Mouse (Mus musculus) bone marrow macrophage, adult 2 months (primary cell): ENCODE results near the gene Igfbp2.

ENCODE experiments used
- CTCF ChIP-seq: IDR thresholded peaks from 2 replicates; pipeline ENCODE4 v1.5.1; 2012; ENCODE audit warnings: low read depth, mild to moderate bottlenecking, low read length, moderate library complexity
- POLR2A ChIP-seq: IDR thresholded peaks from 2 replicates; pipeline ENCODE4 v1.6.1; 2012; ENCODE audit warnings: mild to moderate bottlenecking, low read depth, low read length, borderline replicate concordance

GRCm38 (mm10) chr1:72874287-72875211, 50.2 kb downstream of the Igfbp2 start, which contains the start of gene Igfbp5:
- peak; percentile 22; the same call in 1 of the 2 replicates for TF ChIP-seq CTCF
- no peak for TF ChIP-seq POLR2A
